Mouse (Mus musculus) lung, embryonic 15.5 days (tissue): Measurements from ENCODE around the gene Gemin8. TPM values are rescaled to one million over a fixed set of nuclear protein-coding genes. Genes with fewer than 3 reads are reported as not detected.

ENCODE experiments used
- ATAC-seq: fragments of 200-750 bp; cut with Nextera tagmentation; 2 replicates; pipeline ENCODE4 v1.8.0; 2017; ENCODE audit warnings: moderate number of reproducible peaks, borderline replicate concordance; ENCODE audit not compliant: low FRiP score, low TSS enrichment; ENCODE audit errors: extremely low read depth
- H3K27ac ChIP-seq: fragments of 300-500 bp; sonication (generic); 2 replicates; pipeline ENCODE4 v1.5.1; 2015; ENCODE audit warnings: moderate library complexity, mild to moderate bottlenecking, inconsistent platforms
- H3K27me3 ChIP-seq: fragments of 300-500 bp; sonication (generic); 2 replicates; pipeline ENCODE4 v1.6.1; 2015; ENCODE audit warnings: inconsistent platforms
- H3K36me3 ChIP-seq: fragments of 300-500 bp; sonication (generic); 2 replicates; pipeline ENCODE4 v1.6.1; 2015; ENCODE audit warnings: inconsistent platforms
- H3K4me1 ChIP-seq: fragments of 300-500 bp; sonication (generic); 2 replicates; pipeline ENCODE4 v1.6.1; 2015; ENCODE audit warnings: inconsistent platforms
- H3K4me2 ChIP-seq: fragments of 300-500 bp; sonication (generic); 2 replicates; pipeline ENCODE4 v1.6.1; 2015; ENCODE audit warnings: inconsistent platforms, mild to moderate bottlenecking, moderate library complexity
- H3K4me3 ChIP-seq: fragments of 300-500 bp; sonication (generic); 2 replicates; pipeline ENCODE4 v1.5.1; 2015; ENCODE audit warnings: mild to moderate bottlenecking, inconsistent platforms
- H3K9ac ChIP-seq: fragments of 300-500 bp; sonication (generic); 2 replicates; pipeline ENCODE4 v1.6.1; 2015; ENCODE audit warnings: inconsistent platforms
- H3K9me3 ChIP-seq: fragments of 300-500 bp; sonication (generic); 2 replicates; pipeline ENCODE4 v1.6.1; 2016; ENCODE audit warnings: inconsistent platforms
- WGBS: fragments of 180-500 bp; shearing (Covaris S2); methylation state at CpG from one replicate; pipeline ENCODE4 v1.1.7; 2015; 5-methylcytosine and 5-hydroxymethylcytosine counted together
- polyA plus RNA-seq: library from polyadenylated mRNA; unstranded; fragments of >200 nt; fragmentation: Nextera tagmentation; extraction: Ambion mirVana; gene quantifications from 2 replicates; pipeline ENCODE4 v1.2.1, GENCODE M21; 2015

The Gemin8 gene
- polyA plus RNA-seq, 1 experiment from 2014 or later = 18.2 TPM

- WGBS = 73% methylated on average over 9 of the region's 9 CpGs
Measured at GRCm38 (mm10) chrX:166185327-166185913, 15.2 kb downstream of the Gemin8 start.

DNA sequence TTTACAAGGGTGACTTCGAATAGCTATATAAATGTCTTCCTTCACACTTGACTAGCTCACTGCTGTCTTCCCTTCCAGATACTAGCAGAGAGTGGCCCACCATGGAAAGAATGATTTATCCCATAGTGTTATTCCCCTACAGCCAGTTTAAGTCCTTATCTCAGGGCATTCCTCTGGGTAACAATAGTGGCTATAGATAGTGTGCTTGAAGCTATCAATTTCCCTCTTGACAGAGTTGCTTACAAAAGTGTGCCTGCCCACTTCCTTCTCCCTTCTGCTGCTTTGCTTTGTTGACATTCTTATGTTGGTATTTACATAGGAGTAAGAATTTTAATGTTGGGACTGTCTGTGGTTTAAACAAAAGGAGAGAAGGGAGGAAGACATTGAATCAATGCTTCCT is 17.5 kb downstream of the Gemin8 start:
- H3K9ac ChIP-seq = no peak overlapping the region
- no peak overlapping the region for H3K4me3 ChIP-seq
- H3K36me3 ChIP-seq = no peaks in the 10 kb centered on the region
- H3K9me3 ChIP-seq = no peaks in the 10 kb centered on the region
- H3K4me1 ChIP-seq = no peaks in the 10 kb centered on the region
- 38% methylated on average over 1 of the region's 1 CpGs for WGBS
- peak; percentile 72; the same call in 1 of the 2 replicates for ATAC-seq
- H3K27ac ChIP-seq = no peak overlapping the region
- H3K27me3 ChIP-seq = no peaks in the 10 kb centered on the region; the same call in 1 of the 2 replicates
- no peak overlapping the region for H3K4me2 ChIP-seq

More at GRCm38 (mm10) chrX:166185327-166185913, 15.2 kb downstream of the Gemin8 start:
- Histone ChIP-seq H3K9me3 (no peaks in the 10 kb centered on the region), H3K27me3 (no peaks in the 10 kb centered on the region; the same call in 1 of the 2 replicates), H3K4me3 (no peak overlapping the region), H3K36me3 (no peaks in the 10 kb centered on the region), H3K4me1 (no peaks in the 10 kb centered on the region), H3K27ac (no peak overlapping the region), H3K9ac (no peak overlapping the region), H3K4me2 (no peak overlapping the region)
- no peak for ATAC-seq

DNA sequence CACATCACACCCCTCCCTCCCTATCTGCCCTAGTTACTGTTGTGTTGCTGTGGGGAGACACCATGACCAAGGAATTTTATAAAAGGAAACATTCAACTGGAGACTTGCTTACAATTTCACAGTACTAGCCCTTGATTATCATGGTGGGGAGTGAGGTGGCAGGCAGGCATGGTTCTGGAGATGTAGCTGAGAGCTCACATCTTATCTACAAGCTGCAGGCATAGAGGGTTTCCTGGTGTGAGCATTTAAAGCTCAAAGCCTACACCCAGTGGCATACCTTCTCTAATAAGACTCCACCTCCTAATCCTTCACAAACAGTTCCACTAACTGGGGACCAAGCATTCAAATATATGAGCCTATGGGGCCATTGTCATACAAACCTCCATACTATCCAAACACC is 26.1 kb downstream of the Gemin8 start:
- no peak for ATAC-seq
- H3K36me3 ChIP-seq = no peaks in the 10 kb centered on the region
- no peak overlapping the region for H3K27ac ChIP-seq
- H3K4me1 ChIP-seq = no peaks in the 10 kb centered on the region
- H3K27me3 ChIP-seq = no peaks in the 10 kb centered on the region
- H3K4me2 ChIP-seq = no peak overlapping the region
- H3K9ac ChIP-seq = no peak overlapping the region
- H3K4me3 ChIP-seq = no peak overlapping the region
- H3K9me3 ChIP-seq = no peaks in the 10 kb centered on the region

DNA sequence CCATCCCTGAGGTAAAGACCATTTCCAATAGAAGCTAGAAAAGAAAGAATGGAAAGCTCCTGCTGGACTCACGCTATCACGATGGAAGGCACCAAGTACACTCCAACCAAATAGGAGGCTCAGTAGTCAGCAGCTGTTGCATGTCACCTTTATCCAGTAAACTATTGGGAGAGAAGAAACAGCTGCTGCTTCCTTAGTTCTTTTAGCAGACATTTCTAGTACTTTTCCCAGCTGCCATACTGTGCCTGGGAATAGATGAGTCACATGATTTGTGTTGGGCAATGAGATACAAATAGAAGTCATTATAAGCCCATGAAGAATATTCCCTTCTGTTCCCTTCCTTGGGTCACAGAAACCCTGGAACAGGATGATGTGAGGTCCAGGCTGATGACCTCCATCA is 28.0 kb downstream of the Gemin8 start:
- WGBS = 54% methylated on average over 2 of the region's 2 CpGs
- no peaks in the 10 kb centered on the region for H3K9me3 ChIP-seq
- ATAC-seq = peak; percentile 83
- H3K4me3 ChIP-seq = no peak overlapping the region
- no peaks in the 10 kb centered on the region for H3K4me1 ChIP-seq
- no peaks in the 10 kb centered on the region for H3K27me3 ChIP-seq
- no peak overlapping the region for H3K4me2 ChIP-seq
- H3K36me3 ChIP-seq = no peaks in the 10 kb centered on the region
- H3K9ac ChIP-seq = no peak overlapping the region
- no peak overlapping the region for H3K27ac ChIP-seq

GRCm38 (mm10) chrX:166199812-166200211 is 29.6 kb downstream of the Gemin8 start:
- Histone ChIP-seq H3K27me3 (no peaks in the 10 kb centered on the region), H3K4me1 (no peaks in the 10 kb centered on the region), H3K9ac (no peak overlapping the region), H3K36me3 (no peaks in the 10 kb centered on the region), H3K9me3 (no peaks in the 10 kb centered on the region), H3K4me2 (no peak overlapping the region), H3K27ac (no peak overlapping the region), H3K4me3 (no peak overlapping the region)
- no peak for ATAC-seq

DNA sequence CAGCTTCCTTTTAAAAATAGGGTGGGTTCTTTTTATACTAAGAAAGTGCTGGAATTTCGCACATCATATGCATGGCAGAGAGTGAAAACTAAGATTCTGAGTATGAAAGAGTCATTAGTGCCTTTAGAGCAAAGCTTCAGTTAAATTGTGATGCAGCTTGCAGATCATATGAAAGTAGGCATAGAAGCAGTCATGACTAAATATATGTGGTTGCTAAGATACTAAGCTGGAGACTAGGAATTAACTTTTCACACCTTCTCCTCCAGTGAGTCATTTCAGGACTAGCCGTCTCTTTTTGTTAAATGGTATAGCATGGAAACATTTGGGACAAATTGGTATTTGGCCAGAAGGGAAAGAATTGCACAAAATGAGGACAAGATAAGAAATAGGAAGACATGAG is 44.3 kb downstream of the Gemin8 start:
- Histone ChIP-seq H3K4me3 (no peak overlapping the region), H3K4me1 (no peaks in the 10 kb centered on the region), H3K9ac (no peak overlapping the region), H3K9me3 (no peaks in the 10 kb centered on the region), H3K27me3 (no peaks in the 10 kb centered on the region; the same call in 1 of the 2 replicates), H3K4me2 (no peak overlapping the region), H3K36me3 (no peaks in the 10 kb centered on the region), H3K27ac (no peak overlapping the region)
- WGBS = 63% methylated on average over 2 of the region's 2 CpGs
- no peak for ATAC-seq

DNA sequence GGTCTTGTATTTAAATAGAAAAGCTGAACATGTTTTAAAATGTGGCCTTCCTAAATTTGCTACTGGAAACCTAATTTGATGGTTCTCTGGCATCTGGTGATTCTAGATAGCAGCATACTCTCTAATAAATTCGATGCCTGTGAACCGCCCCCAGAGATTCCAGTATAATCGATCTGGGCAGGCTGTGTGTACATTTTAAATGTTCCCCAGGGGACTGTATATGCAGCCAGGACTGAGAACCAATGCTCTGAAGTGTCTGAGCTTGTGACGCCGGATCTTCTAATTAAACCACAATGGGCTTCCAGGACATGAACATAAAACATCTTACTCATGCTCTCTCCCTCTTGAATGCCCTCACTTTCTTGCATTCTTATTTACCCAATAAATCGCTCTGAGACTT is 46.0 kb downstream of the Gemin8 start:
- Histone ChIP-seq H3K4me1 (no peaks in the 10 kb centered on the region), H3K36me3 (no peaks in the 10 kb centered on the region), H3K27me3 (no peaks in the 10 kb centered on the region; the same call in 1 of the 2 replicates), H3K27ac (no peak overlapping the region), H3K4me3 (no peak overlapping the region), H3K9ac (no peak overlapping the region), H3K9me3 (no peaks in the 10 kb centered on the region), H3K4me2 (no peak overlapping the region)
- WGBS = 69% methylated on average over 6 of the region's 6 CpGs
- no peak for ATAC-seq

GRCm38 (mm10) chrX:166216720-166217119 is 46.5 kb downstream of the Gemin8 start:
- H3K27me3 ChIP-seq = no peaks in the 10 kb centered on the region; the same call in 1 of the 2 replicates
- 90% methylated on average over 8 of the region's 8 CpGs for WGBS

GRCm38 (mm10) chrX:166219331-166219730 is 49.1 kb downstream of the Gemin8 start:
- Histone ChIP-seq H3K9ac (no peak overlapping the region), H3K9me3 (no peaks in the 10 kb centered on the region), H3K27me3 (no peaks in the 10 kb centered on the region; the same call in 1 of the 2 replicates), H3K4me2 (no peak overlapping the region), H3K4me1 (no peaks in the 10 kb centered on the region), H3K36me3 (no peaks in the 10 kb centered on the region), H3K27ac (no peak overlapping the region), H3K4me3 (no peak overlapping the region)
- ATAC-seq = no peak
- WGBS = 50% methylated on average over 5 of the region's 5 CpGs

More at GRCm38 (mm10) chrX:166216720-166217119, 46.5 kb downstream of the Gemin8 start:
- H3K9ac ChIP-seq = no peak overlapping the region
- no peaks in the 10 kb centered on the region for H3K4me1 ChIP-seq
- no peaks in the 10 kb centered on the region for H3K36me3 ChIP-seq
- H3K27ac ChIP-seq = no peak overlapping the region
- no peaks in the 10 kb centered on the region for H3K9me3 ChIP-seq
- no peak overlapping the region for H3K4me3 ChIP-seq
- no peak overlapping the region for H3K4me2 ChIP-seq
- no peak for ATAC-seq

- Histone ChIP-seq H3K27me3 (no peaks in the 10 kb centered on the region), H3K4me2 (no peak overlapping the region), H3K9ac (no peak overlapping the region), H3K4me1 (no peaks in the 10 kb centered on the region), H3K4me3 (no peak overlapping the region), H3K9me3 (no peaks in the 10 kb centered on the region), H3K27ac (no peak overlapping the region), H3K36me3 (no peaks in the 10 kb centered on the region)
- no peak for ATAC-seq
- WGBS = 72% methylated on average over 5 of the region's 5 CpGs
Measured at GRCm38 (mm10) chrX:166226856-166227255, 56.6 kb downstream of the Gemin8 start.

DNA sequence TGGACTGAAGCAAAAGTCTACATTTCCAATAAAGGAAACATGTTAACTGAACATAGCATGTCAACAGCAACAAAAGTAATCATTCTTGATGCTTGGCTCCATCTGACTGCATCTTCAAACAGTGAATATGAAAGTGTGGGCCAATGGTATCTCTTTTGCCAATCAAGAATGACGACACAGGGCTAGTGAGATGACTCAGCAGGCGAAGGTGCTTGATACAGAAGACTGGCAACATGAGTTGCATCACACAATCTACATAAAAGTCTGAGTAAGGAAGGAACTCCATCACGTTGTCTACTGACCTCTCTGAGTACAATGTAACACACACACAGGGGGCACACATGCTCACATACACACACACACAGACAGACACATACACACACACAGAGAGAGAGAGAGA is 59.5 kb downstream of the Gemin8 start:
- H3K4me1 ChIP-seq = no peaks in the 10 kb centered on the region
- no peak overlapping the region for H3K4me2 ChIP-seq
- no peaks in the 10 kb centered on the region for H3K9me3 ChIP-seq
- H3K4me3 ChIP-seq = no peak overlapping the region
- ATAC-seq = no peak
- 61% methylated on average over 3 of the region's 3 CpGs for WGBS
- no peaks in the 10 kb centered on the region for H3K27me3 ChIP-seq
- no peaks in the 10 kb centered on the region for H3K36me3 ChIP-seq
- no peak overlapping the region for H3K9ac ChIP-seq
- no peak overlapping the region for H3K27ac ChIP-seq

DNA sequence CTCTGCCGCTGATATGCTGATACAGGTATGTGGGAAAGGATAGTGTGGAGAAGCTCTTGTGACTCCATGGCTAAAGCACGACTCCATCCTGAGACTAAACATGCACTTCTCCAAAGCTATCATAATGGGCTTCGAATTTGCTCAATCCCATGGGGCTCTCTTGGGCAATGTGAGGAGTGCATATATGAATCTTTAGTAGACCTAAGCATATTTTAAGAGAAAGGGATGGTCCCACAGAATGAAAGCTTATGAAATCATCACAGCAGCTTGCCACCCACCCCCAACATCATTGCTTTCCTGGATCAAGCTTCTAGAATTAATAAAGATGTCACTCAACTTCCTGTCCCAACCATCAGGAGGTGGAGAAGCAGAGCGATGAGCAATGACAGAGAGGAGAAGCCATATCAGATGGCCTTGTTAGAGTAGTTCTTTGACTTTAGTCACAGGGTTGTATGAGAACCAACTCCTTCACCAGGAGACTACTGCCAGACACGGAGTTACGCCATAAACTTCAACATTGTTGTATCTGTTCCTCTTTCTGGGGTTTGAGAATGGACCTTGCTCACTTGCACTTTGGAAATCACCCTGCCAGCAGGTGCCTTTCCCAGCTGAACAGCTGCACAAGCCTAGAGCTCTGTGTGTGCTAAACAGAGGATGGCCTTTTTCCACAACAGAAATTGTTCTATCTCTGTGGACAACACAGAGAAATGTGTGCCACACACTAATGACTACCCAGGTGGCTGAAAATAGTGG is 60.4 kb downstream of the Gemin8 start:
- WGBS = 83% methylated on average over 6 of the region's 6 CpGs
- Histone ChIP-seq H3K9ac (no peak overlapping the region), H3K9me3 (no peaks in the 10 kb centered on the region), H3K4me1 (no peaks in the 10 kb centered on the region), H3K36me3 (no peaks in the 10 kb centered on the region), H3K27me3 (no peaks in the 10 kb centered on the region), H3K4me2 (no peak overlapping the region), H3K4me3 (no peak overlapping the region), H3K27ac (no peak overlapping the region)
- no peak for ATAC-seq
